Mouse (Mus musculus): Measurements from ENCODE around the gene Mical2.

- TF ChIP-seq CTCF (IDR thresholded peaks at IDR 0.05; ENCODE audit: borderline replicate concordance, extremely low read depth, insufficient read depth, insufficient read length) (no peak), POLR2A (IDR thresholded peaks at IDR 0.05; ENCODE audit: borderline replicate concordance, extremely low read depth, insufficient read depth, insufficient read length, poor library complexity, severe bottlenecking) (no peak)
Observed at GRCm38 (mm10) chr7:112234410-112234809, 8.8 kb downstream of the Mical2 start.

Data from brain, embryonic 14.5 days (tissue).